Mouse (Mus musculus) megakaryocyte, adult 5-6 weeks (primary cell): ENCODE results near the gene Sertad3. TPM values are rescaled to one million over a fixed set of nuclear protein-coding genes. Genes with fewer than 3 reads are reported as not detected.

ENCODE experiments used
- total RNA-seq, 2 experiments: library from RNA; stranded (forward) in 1 of 2; stranded (reverse) in 1 of 2; fragments of 153-499, 151-499 nt in 1 of 2; fragments of 221-1000, 200-1000 nt in 1 of 2; gene quantifications; 2 replicates each; pipeline versions ENCODE4 v1.2.3 to v1.2.4; 2015 to 2017

Gene Sertad3
- total RNA-seq, 2 experiments from 2014 or later: 5.8 to 11.6 TPM

Other genes starting within 250 kb of the Sertad3 start
- 1.6 and 2.7 TPM in 2 replicates for gene Itpkc, start 245.1 kb upstream of the Sertad3 start, total RNA-seq (2015)
- gene Itpkc, start 245.1 kb upstream of the Sertad3 start, total RNA-seq (2017): 1.6 and 4.7 TPM in 2 replicates
- 12.0 and 16.8 TPM in 2 replicates for gene Coq8b, start 240.7 kb upstream of the Sertad3 start, total RNA-seq (2015)
- gene Coq8b, start 240.7 kb upstream of the Sertad3 start, total RNA-seq (2017): 7.5 and 15.2 TPM in 2 replicates
- 2.8 and 4.3 TPM in 2 replicates for gene Numbl, start 215.3 kb upstream of the Sertad3 start, total RNA-seq (2015)
- gene Numbl, start 215.3 kb upstream of the Sertad3 start, total RNA-seq (2017): 2.5 and 2.6 TPM in 2 replicates
- gene Ltbp4, start 136.1 kb upstream of the Sertad3 start, total RNA-seq (2015): not detected in 2 replicates
- gene Ltbp4, start 136.1 kb upstream of the Sertad3 start, total RNA-seq (2017): not detected in 2 replicates
- gene Shkbp1, start 117.7 kb upstream of the Sertad3 start, total RNA-seq (2015): 42.6 and 43.6 TPM in 2 replicates
- 30.9 and 34.0 TPM in 2 replicates for gene Shkbp1, start 117.7 kb upstream of the Sertad3 start, total RNA-seq (2017)
- gene Gm20479, start 116.3 kb upstream of the Sertad3 start, total RNA-seq (2015): not detected in 2 replicates
- gene Gm20479, start 116.3 kb upstream of the Sertad3 start, total RNA-seq (2017): not detected in 2 replicates
- 0.13 and 0.32 TPM in 2 replicates for gene Sptbn4, start 26.1 kb upstream of the Sertad3 start, total RNA-seq (2015)
- 0.07 and 0.20 TPM in 2 replicates for gene Sptbn4, start 26.1 kb upstream of the Sertad3 start, total RNA-seq (2017)
- gene Blvrb, start 25.8 kb upstream of the Sertad3 start, total RNA-seq (2015): 35.3 and 42.0 TPM in 2 replicates
- 15.5 and 16.2 TPM in 2 replicates for gene Blvrb, start 25.8 kb upstream of the Sertad3 start, total RNA-seq (2017)
- 17.4 and 18.9 TPM in 2 replicates for gene Sertad1, start 13.1 kb downstream of the Sertad3 start, total RNA-seq (2015)
- 11.2 and 19.7 TPM in 2 replicates for gene Sertad1, start 13.1 kb downstream of the Sertad3 start, total RNA-seq (2017)
- gene Prx, start 25.6 kb downstream of the Sertad3 start, total RNA-seq (2015): 0.05 and 0.16 TPM in 2 replicates
- gene Prx, start 25.6 kb downstream of the Sertad3 start, total RNA-seq (2017): 0.22 TPM in 1 of 2 replicates, not detected in the other
- not detected in 2 replicates for gene Hipk4, start 49.5 kb downstream of the Sertad3 start, total RNA-seq (2015)
- gene Hipk4, start 49.5 kb downstream of the Sertad3 start, total RNA-seq (2017): not detected in 2 replicates
- gene Pld3, start 79.5 kb downstream of the Sertad3 start, total RNA-seq (2015): 7.7 and 19.6 TPM in 2 replicates
- 6.6 and 8.0 TPM in 2 replicates for gene Pld3, start 79.5 kb downstream of the Sertad3 start, total RNA-seq (2017)
- 9.4 and 9.9 TPM in 2 replicates for gene 2310022A10Rik, start 79.5 kb downstream of the Sertad3 start, total RNA-seq (2015)
- gene 2310022A10Rik, start 79.5 kb downstream of the Sertad3 start, total RNA-seq (2017): 3.3 and 7.2 TPM in 2 replicates
- gene Akt2, start 117.8 kb downstream of the Sertad3 start, total RNA-seq (2015): 40.2 TPM in 2 replicates
- gene Akt2, start 117.8 kb downstream of the Sertad3 start, total RNA-seq (2017): 53.8 and 55.7 TPM in 2 replicates
- gene Ttc9b, start 180.1 kb downstream of the Sertad3 start, total RNA-seq (2015): not detected in 2 replicates
- not detected in 2 replicates for gene Ttc9b, start 180.1 kb downstream of the Sertad3 start, total RNA-seq (2017)
- 1.7 and 2.4 TPM in 2 replicates for gene Map3k10, start 200.8 kb downstream of the Sertad3 start, total RNA-seq (2015)
- 2.3 and 4.3 TPM in 2 replicates for gene Map3k10, start 200.8 kb downstream of the Sertad3 start, total RNA-seq (2017)
- gene Zfp607b, start 215.6 kb downstream of the Sertad3 start, total RNA-seq (2015): 0.46 and 1.4 TPM in 2 replicates
- gene Zfp607b, start 215.6 kb downstream of the Sertad3 start, total RNA-seq (2017): 0.41 and 1.6 TPM in 2 replicates